Mouse (Mus musculus): ENCODE results near the gene Slc31a2.

Gene Slc31a2

GRCm38 (mm10) chr4:62282969-62283368 is 20.6 kb downstream of the Slc31a2 start:
- no peak for DNase-seq (ENCODE audit: low read depth)

- no peak for DNase-seq (ENCODE audit: low read depth)
Observed at GRCm38 (mm10) chr4:62285576-62285975, 23.2 kb downstream of the Slc31a2 start.

- peak; percentile 44 for DNase-seq (ENCODE audit: low read depth)
Observed at GRCm38 (mm10) chr4:62286257-62286991, 24.1 kb downstream of the Slc31a2 start.

- no peak for DNase-seq (ENCODE audit: low read depth)
Observed at GRCm38 (mm10) chr4:62286992-62287900, 24.9 kb downstream of the Slc31a2 start.

- no peak for DNase-seq (ENCODE audit: low read depth)
Observed at GRCm38 (mm10) chr4:62289226-62289625, 26.9 kb downstream of the Slc31a2 start.

- no peak for DNase-seq (ENCODE audit: low read depth)
Observed at GRCm38 (mm10) chr4:62290816-62291505, 28.6 kb downstream of the Slc31a2 start.

GRCm38 (mm10) chr4:62292461-62293180 is 30.3 kb downstream of the Slc31a2 start:
- DNase-seq (ENCODE audit: low read depth): no peak

GRCm38 (mm10) chr4:62293219-62293861 is 31.0 kb downstream of the Slc31a2 start:
- DNase-seq (ENCODE audit: low read depth): no peak

- DNase-seq (ENCODE audit: low read depth): no peak
Observed at GRCm38 (mm10) chr4:62294741-62295140, 32.4 kb downstream of the Slc31a2 start.

- DNase-seq (ENCODE audit: low read depth): no peak
Observed at GRCm38 (mm10) chr4:62297280-62298130, 35.1 kb downstream of the Slc31a2 start.

GRCm38 (mm10) chr4:62300001-62300400 is 37.6 kb downstream of the Slc31a2 start:
- no peak for DNase-seq (ENCODE audit: low read depth)

GRCm38 (mm10) chr4:62302795-62303194 is 40.4 kb downstream of the Slc31a2 start:
- no peak for DNase-seq (ENCODE audit: low read depth)

- no peak for DNase-seq (ENCODE audit: low read depth)
Observed at GRCm38 (mm10) chr4:62303288-62303687, 40.9 kb downstream of the Slc31a2 start.

- no peak for DNase-seq (ENCODE audit: low read depth)
Observed at GRCm38 (mm10) chr4:62306301-62306700, 43.9 kb downstream of the Slc31a2 start.

GRCm38 (mm10) chr4:62306840-62307239 is 44.5 kb downstream of the Slc31a2 start:
- no peak for DNase-seq (ENCODE audit: low read depth)

- no peak for DNase-seq (ENCODE audit: low read depth)
Observed at GRCm38 (mm10) chr4:62308406-62308805, 46.0 kb downstream of the Slc31a2 start.

GRCm38 (mm10) chr4:62312821-62313220 is 50.5 kb downstream of the Slc31a2 start:
- DNase-seq (ENCODE audit: low read depth): no peak

GRCm38 (mm10) chr4:62313641-62314211 is 51.4 kb downstream of the Slc31a2 start:
- DNase-seq (ENCODE audit: low read depth): no peak

- no peak for DNase-seq (ENCODE audit: low read depth)
Observed at GRCm38 (mm10) chr4:62314516-62314915, 52.2 kb downstream of the Slc31a2 start.

GRCm38 (mm10) chr4:62316456-62316855 is 54.1 kb downstream of the Slc31a2 start:
- peak; percentile 13 for DNase-seq (ENCODE audit: low read depth)

All from c-Kit-positive CD71-negative TER-119-negative erythroid progenitor cells, embryonic 14.5 days (primary cell).